In genomic region chr11:100472197-100472934, GRCm38 (mm10) we compare ENCODE assay signal across 8 mouse cellular contexts. TPM values are rescaled to one million over a fixed set of nuclear protein-coding genes. Genes with fewer than 3 reads are reported as not detected.
DNase-seq lines count a peak whose midpoint lies in the region; ATAC-seq and TF ChIP-seq lines count a peak whose summit lies in the region.

Gene Klhl11 (minus strand): TSS chr11:100472741.

- H3K4me1 ChIP-seq in heart, embryonic 11.5 days (ENCODE audit: control insufficient read depth, insufficient read depth, low read length) = peaks cover 17% of the 10 kb centered on the region
- peaks cover 17% of the 10 kb centered on the region for H3K4me1 ChIP-seq in kidney, embryonic 16.5 days (ENCODE audit: insufficient read depth, low read length)
- peaks cover 5% of the 10 kb centered on the region for H3K4me1 ChIP-seq in liver, adult 2 months (ENCODE audit: control insufficient read depth, insufficient read depth, low read length)

- no peaks in the 10 kb centered on the region for H3K27me3 ChIP-seq in heart, embryonic 11.5 days (ENCODE audit: control insufficient read depth, insufficient read depth, low read length)
- no peaks in the 10 kb centered on the region for H3K27me3 ChIP-seq in kidney, embryonic 16.5 days (ENCODE audit: insufficient read depth, low read length)
- no peaks in the 10 kb centered on the region for H3K27me3 ChIP-seq in liver, adult 2 months (ENCODE audit: control insufficient read depth, insufficient read depth, low read length)
- H3K27me3 ChIP-seq in myocyte (ENCODE audit: control insufficient read depth, insufficient read depth, insufficient read length) = no peaks in the 10 kb centered on the region
- no peaks in the 10 kb centered on the region for H3K27me3 ChIP-seq in splenic B cell, adult 2 months (ENCODE audit: control insufficient read depth, insufficient read depth, low read length, poor library complexity, severe bottlenecking)

- peaks cover 5% of the 10 kb centered on the region; the same call in 1 of the 2 replicates for H3K36me3 ChIP-seq in heart, embryonic 11.5 days (ENCODE audit: control insufficient read depth, insufficient read depth, low read length)
- peaks cover 9% of the 10 kb centered on the region; the same call in 1 of the 2 replicates for H3K36me3 ChIP-seq in kidney, embryonic 16.5 days (ENCODE audit: insufficient read depth, low read length)
- peaks cover 12% of the 10 kb centered on the region for H3K36me3 ChIP-seq in liver, adult 2 months (ENCODE audit: control insufficient read depth, insufficient read depth, low read length)
- H3K36me3 ChIP-seq in myocyte (ENCODE audit: control insufficient read depth, insufficient read depth) = peaks cover 9% of the 10 kb centered on the region
- 0 out of 2 replicates have a peak, but pooled peaks cover 2% of the 10 kb centered on the region for H3K36me3 ChIP-seq in splenic B cell, adult 2 months (ENCODE audit: control insufficient read depth, insufficient read depth, low read length, poor library complexity, severe bottlenecking)

- ATAC-seq in erythroblast, adult 5-6 weeks (replicated peaks; ENCODE audit: low FRiP score, poor library complexity, severe bottlenecking) = peak; percentile 97
- peak; percentile 82 for ATAC-seq in heart, embryonic 11.5 days (replicated peaks; ENCODE audit: insufficient number of reproducible peaks, low FRiP score, low TSS enrichment)
- ATAC-seq in kidney, embryonic 16.5 days (ENCODE audit: low FRiP score, low TSS enrichment) = peak; percentile 93

- H3K9me3 ChIP-seq in heart, embryonic 11.5 days (replicated peaks; ENCODE audit: control insufficient read depth, low read length) = no peaks in the 10 kb centered on the region
- no peaks in the 10 kb centered on the region for H3K9me3 ChIP-seq in kidney, embryonic 16.5 days (ENCODE audit: low read length)

- peak; percentile 86 for TF ChIP-seq CTCF in liver, adult 2 months (IDR thresholded peaks at IDR 0.05; ENCODE audit: low read depth, low read length)

- peak within 1 kb of the TSS; percentile 97 for H3K4me2 ChIP-seq in heart, embryonic 11.5 days
- H3K4me2 ChIP-seq in kidney, embryonic 16.5 days (replicated peaks; ENCODE audit: low read depth, low read length) = peak within 1 kb of the TSS; percentile 96
- H3K4me2 ChIP-seq in myocyte (ENCODE audit: low read depth) = peak within 1 kb of the TSS; percentile 91

- WGBS in heart, embryonic 11.5 days (ENCODE audit: insufficient replicate concordance) = under 1% methylated on average over 83 of the region's 83 CpGs
- under 1% methylated on average over 83 of the region's 83 CpGs for WGBS in kidney, embryonic 16.5 days
- under 1% methylated on average over 79 of the region's 83 CpGs for WGBS in liver, adult 2 months

- H3K4me3 ChIP-seq in heart, embryonic 11.5 days (ENCODE audit: low read depth, low read length) = peak within 1 kb of the TSS; percentile 97
- H3K4me3 ChIP-seq in kidney, embryonic 16.5 days (ENCODE audit: low read length) = peak within 1 kb of the TSS; percentile 81
- peak within 1 kb of the TSS; percentile 99 for H3K4me3 ChIP-seq in liver, adult 2 months (ENCODE audit: insufficient read depth, low read depth, low read length)
- H3K4me3 ChIP-seq in myocyte = peak within 1 kb of the TSS; percentile 76

- H3K9ac ChIP-seq in heart, embryonic 11.5 days (ENCODE audit: low read depth, low read length) = peak within 1 kb of the TSS; percentile 94
- peak within 1 kb of the TSS; percentile 88 for H3K9ac ChIP-seq in kidney, embryonic 16.5 days (replicated peaks; ENCODE audit: low read length)
- peak within 1 kb of the TSS; percentile 97 for H3K9ac ChIP-seq in liver, adult 2 months (ENCODE audit: low read depth, low read length)

- DNase-seq in B cell, adult 2 months = peak; percentile 95
- DNase-seq in brain, adult 2 months (ENCODE audit: low read depth, low spot score) = peak; percentile 95
- DNase-seq in liver, adult 2 months (ENCODE audit: extremely low read depth, low read depth, low spot score) = peak; percentile 74
- peak; percentile 96 for DNase-seq in splenic B cell, adult 2 months (ENCODE audit: low read depth, low spot score)

- peaks cover 26% of the 10 kb centered on the region for H3K79me2 ChIP-seq in liver, adult 2 months (ENCODE audit: control insufficient read depth, insufficient read depth, low read length)
- H3K79me2 ChIP-seq in myocyte (ENCODE audit: control insufficient read depth, insufficient read depth) = peaks cover 49% of the 10 kb centered on the region

- peak; percentile 93 for TF ChIP-seq POLR2A in liver, adult 2 months (IDR thresholded peaks at IDR 0.05; ENCODE audit: extremely low read depth, insufficient read depth, low read length)
- TF ChIP-seq POLR2A in myocyte (IDR thresholded peaks at IDR 0.05; ENCODE audit: insufficient read length, low read depth) = peak; percentile 94

- peak within 1 kb of the TSS; percentile 38 for H3K27ac ChIP-seq in heart, embryonic 11.5 days (ENCODE audit: low read depth, low read length)
- H3K27ac ChIP-seq in kidney, embryonic 16.5 days (ENCODE audit: low read length) = peak within 1 kb of the TSS; percentile 49
- peak within 1 kb of the TSS; percentile 47; the same call in 1 of the 2 replicates for H3K27ac ChIP-seq in liver, adult 2 months (replicated peaks; ENCODE audit: insufficient read depth, low read depth, low read length)

- H3ac ChIP-seq in myocyte (ENCODE audit: control insufficient read depth, insufficient read length) = peak within 1 kb of the TSS; percentile 51

TF ChIP-seq in myocyte, 11 proteins besides CTCF, POLR2A, EP300 and RAD21:
- TF ChIP-seq SRF (IDR thresholded peaks at IDR 0.05; ENCODE audit: control insufficient read depth, insufficient read length, low read depth) (no peak), E2F4 (IDR thresholded peaks at IDR 0.05; ENCODE audit: insufficient read depth) (peak; percentile 76), TCF12 (IDR thresholded peaks at IDR 0.05; ENCODE audit: insufficient read depth, poor library complexity, severe bottlenecking) (no peak), MYOD1 (IDR thresholded peaks at IDR 0.05; ENCODE audit: control insufficient read depth in 1 of 3, insufficient read length in 2 of 3, low read depth in 2 of 3) (peak in 1 of 3 experiments; percentile 11), POLR2AphosphoS2 (IDR thresholded peaks at IDR 0.05; ENCODE audit: insufficient read length, low read depth) (peak; percentile 89), TCF3 (IDR thresholded peaks at IDR 0.05; ENCODE audit: insufficient read length, low read depth) (no peak), MYOG (IDR thresholded peaks at IDR 0.05; ENCODE audit: control insufficient read depth in 1 of 3, insufficient read depth in 1 of 3, insufficient read length in 2 of 3, low read depth in 2 of 3) (peak in 1 of 3 experiments; percentile 26)

RNA-seq across cellular contexts. Expression of gene Klhl11, which starts in this region (rescaled TPM):
- 2.3 and 3.7 TPM in 2 replicates for total RNA-seq in erythroblast, adult 5-6 weeks (2015; ENCODE audit: low replicate concordance)
- 5.3 and 7.2 TPM in 2 replicates for total RNA-seq in erythroblast, adult 5-6 weeks (2017; ENCODE audit: low replicate concordance)
- 8.1 and 8.9 TPM in 2 replicates for polyA plus RNA-seq in heart, embryonic 11.5 days (2014; fragmentation: Nextera tagmentation; extraction: Ambion mirVana)
- 8.4 and 10.1 TPM in 2 replicates for polyA plus RNA-seq in kidney, embryonic 16.5 days (2015; fragmentation: Nextera tagmentation; extraction: Ambion mirVana)
- 6.9 and 7.6 TPM in 2 replicates for total RNA-seq in liver, adult 2 months (2014; rRNA removed)
- polyA plus RNA-seq in liver, adult 2 months (2012; rRNA removed) = 1.1 and 1.6 TPM in 2 replicates
- polyA plus RNA-seq in myocyte (2012; fragmentation: generic; extraction: Trizol) = 3.6 TPM

Comparison
In these comparisons a context has a peak if more than half of its experiments do, and no peak if none do; other contexts are left out.
1. Peak in every context shown above with its lines: DNase-seq, ATAC-seq, H3K4me3 ChIP-seq and H3K27ac ChIP-seq.